Mouse (Mus musculus): ENCODE data around the gene Srebf1. TPM values are rescaled to one million over a fixed set of nuclear protein-coding genes. Genes with fewer than 3 reads are reported as not detected.

The Srebf1 gene
- total RNA-seq, 1 experiment from 2014 or later = 45.7 TPM

DNA sequence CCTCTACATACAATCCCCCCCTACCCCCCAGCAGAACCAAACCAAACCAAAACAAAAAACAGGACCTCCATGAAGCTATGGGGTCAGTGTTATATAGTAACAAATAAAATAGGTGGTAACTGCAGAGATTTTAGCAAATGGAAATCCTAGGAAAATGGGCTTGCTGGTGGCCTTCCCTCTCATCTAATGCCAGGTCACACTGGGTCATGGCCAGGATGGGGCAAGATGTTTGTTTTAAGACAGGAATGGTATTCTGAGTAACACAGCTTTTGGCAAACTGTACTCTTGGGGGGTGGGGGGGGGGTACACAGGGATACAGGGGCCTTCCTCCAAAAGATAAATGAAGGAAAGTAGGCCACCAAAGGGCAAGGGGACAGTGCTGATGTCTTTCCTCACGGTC, 59.8 kb downstream of the Srebf1 start:
- ATAC-seq (replicated peaks; ENCODE audit: insufficient number of reproducible peaks, low FRiP score, low TSS enrichment, poor library complexity, severe bottlenecking) = no peak

DNA sequence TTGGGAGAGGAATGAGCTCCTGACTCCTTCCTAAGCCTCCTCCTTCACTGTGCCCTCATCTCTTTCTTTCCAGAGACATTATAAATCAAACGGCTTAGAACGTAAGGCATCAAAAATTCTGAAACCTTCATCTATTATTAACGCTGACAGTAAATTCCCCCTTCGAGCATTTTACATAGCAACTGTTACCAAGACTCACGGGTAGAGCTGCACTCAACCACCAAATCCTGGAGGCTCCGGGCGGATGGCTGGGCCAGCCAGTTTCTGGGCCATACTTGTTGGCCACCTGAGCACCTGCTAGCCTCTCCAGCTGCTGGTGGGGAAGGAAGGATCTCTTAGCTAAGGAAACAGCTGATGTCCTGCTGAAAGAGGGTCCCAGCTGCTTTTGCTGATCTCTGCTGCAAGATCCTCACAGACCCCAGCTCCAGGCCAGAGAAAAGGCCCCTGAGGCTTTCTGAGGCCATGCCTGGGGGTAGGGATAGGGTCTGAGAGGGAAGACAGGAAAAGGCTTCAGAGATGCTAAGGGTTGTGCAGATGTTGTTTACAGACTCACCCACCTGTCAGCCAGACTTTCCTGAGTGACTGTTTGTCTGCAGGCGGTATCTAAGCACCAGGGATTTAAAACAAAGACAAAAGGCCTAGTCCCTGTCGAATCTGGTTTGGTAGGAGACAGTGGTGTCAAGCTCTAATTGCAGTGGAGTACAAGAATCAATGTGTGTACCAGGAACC, 61.1 kb downstream of the Srebf1 start:
- no peak for ATAC-seq (replicated peaks; ENCODE audit: insufficient number of reproducible peaks, low FRiP score, low TSS enrichment, poor library complexity, severe bottlenecking)

DNA sequence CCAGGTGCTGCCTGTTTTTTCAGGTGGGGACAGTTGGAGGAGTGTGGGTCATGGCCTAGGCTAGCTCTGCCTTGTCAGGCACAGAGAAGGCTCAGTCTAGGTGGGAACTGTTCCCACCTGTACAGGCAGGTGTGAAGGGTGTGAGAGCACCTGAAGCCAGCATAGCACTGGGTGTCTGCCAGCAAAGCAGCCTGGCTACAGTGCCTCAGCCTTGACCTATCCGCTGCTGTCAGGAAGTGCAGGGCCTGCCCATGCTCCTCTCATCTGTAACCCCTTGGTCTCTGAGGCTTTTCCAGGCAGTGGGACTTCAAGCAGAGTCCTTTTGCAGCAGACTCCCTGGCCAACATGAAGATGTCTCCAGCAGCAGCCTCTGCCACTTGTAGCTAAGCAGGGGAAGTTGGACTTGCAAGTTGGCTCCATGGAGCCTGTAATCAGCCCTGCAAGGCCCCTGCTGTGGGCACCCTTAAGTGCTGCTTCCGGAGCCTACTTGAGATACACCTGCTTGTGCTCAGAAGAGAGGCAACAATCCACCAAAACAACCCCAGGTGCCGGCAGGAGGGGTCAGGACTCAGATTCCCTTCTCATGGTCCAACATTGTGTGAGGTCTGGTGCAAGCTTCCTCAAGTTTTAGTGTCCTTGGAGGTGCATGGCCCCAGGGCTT, 61.8 kb downstream of the Srebf1 start:
- no peak for ATAC-seq (replicated peaks; ENCODE audit: insufficient number of reproducible peaks, low FRiP score, low TSS enrichment, poor library complexity, severe bottlenecking)

GRCm38 (mm10) chr11:60159955-60160354, 62.4 kb downstream of the Srebf1 start:
- no peak for ATAC-seq (replicated peaks; ENCODE audit: insufficient number of reproducible peaks, low FRiP score, low TSS enrichment, poor library complexity, severe bottlenecking)

- ATAC-seq (replicated peaks; ENCODE audit: insufficient number of reproducible peaks, low FRiP score, low TSS enrichment, poor library complexity, severe bottlenecking) = no peak
Observed at GRCm38 (mm10) chr11:60158271-60158670, 64.1 kb downstream of the Srebf1 start.

- no peak for ATAC-seq (replicated peaks; ENCODE audit: insufficient number of reproducible peaks, low FRiP score, low TSS enrichment, poor library complexity, severe bottlenecking)
Observed at GRCm38 (mm10) chr11:60155690-60156089, 66.7 kb downstream of the Srebf1 start.

DNA sequence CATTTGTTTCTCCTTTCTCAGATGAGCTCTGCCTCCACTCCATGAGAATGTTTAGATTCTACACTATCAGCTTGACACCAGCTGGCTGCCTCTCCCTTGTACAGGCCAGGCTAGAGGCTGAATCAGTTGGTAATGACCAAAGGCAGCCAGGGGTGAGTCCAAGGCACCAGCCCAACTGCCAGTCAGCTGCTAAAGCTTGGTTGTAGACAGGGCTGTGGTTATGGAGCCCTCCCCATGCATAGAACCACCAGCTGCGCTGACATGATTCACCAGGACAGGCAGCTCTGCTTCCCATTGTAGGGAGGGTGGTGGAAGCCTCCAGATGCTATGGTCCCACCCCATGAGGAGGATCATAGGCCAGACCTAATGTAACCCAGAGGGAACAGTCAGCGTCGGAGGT, 68.4 kb downstream of the Srebf1 start:
- ATAC-seq (replicated peaks; ENCODE audit: insufficient number of reproducible peaks, low FRiP score, low TSS enrichment, poor library complexity, severe bottlenecking) = no peak

DNA sequence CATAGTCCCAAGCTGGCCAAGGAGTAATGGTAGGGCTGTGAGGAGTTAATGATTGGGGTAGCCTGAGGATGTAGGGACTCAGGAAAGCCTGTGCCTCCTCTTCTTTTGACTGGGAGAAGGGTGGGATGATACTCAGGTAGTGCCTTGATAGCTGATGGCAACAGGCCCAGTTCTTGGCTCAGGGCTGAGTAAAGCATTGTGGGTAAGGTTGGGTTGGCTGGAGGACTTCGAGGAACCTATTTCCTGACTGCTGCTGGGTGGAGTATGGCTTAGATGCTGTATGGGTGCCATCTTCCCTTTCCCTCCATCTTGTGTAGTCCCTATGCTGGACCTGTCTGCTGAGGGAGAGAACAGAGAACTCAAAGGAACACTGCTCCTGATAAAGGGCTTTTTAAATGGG, 70.0 kb downstream of the Srebf1 start:
- no peak for ATAC-seq (replicated peaks; ENCODE audit: insufficient number of reproducible peaks, low FRiP score, low TSS enrichment, poor library complexity, severe bottlenecking)

- ATAC-seq (replicated peaks; ENCODE audit: insufficient number of reproducible peaks, low FRiP score, low TSS enrichment, poor library complexity, severe bottlenecking) = no peak
Observed at GRCm38 (mm10) chr11:60150677-60151076, 71.7 kb downstream of the Srebf1 start.

Other genes with a start within 250 kb of the Srebf1 start
- gene Pemt, start 176.1 kb downstream of the Srebf1 start, total RNA-seq (2017) = not detected in 3 replicates
- gene Rai1, start 117.6 kb downstream of the Srebf1 start, total RNA-seq (2017) = 4.6 to 18.1 TPM (median 10.3 TPM) in 3 replicates
- gene Tom1l2, start 130.3 kb upstream of the Srebf1 start, total RNA-seq (2017) = 4.2 to 14.6 TPM (median 9.3 TPM) in 3 replicates
- gene Drc3, start 130.7 kb upstream of the Srebf1 start, total RNA-seq (2017) = 0.39 TPM in 1 of 3 replicates, not detected in the others
- gene Gid4, start 194.6 kb upstream of the Srebf1 start, total RNA-seq (2017) = 8.1 to 14.6 TPM (median 11.8 TPM) in 3 replicates
- gene Atpaf2, start 195.9 kb upstream of the Srebf1 start, total RNA-seq (2017) = 27.7 to 54.4 TPM (median 42.7 TPM) in 3 replicates
- 29.6 to 43.7 TPM (median 35.4 TPM) in 3 replicates for gene Drg2, start 232.0 kb upstream of the Srebf1 start, total RNA-seq (2017)
- gene Myo15, start 246.8 kb upstream of the Srebf1 start, total RNA-seq (2017) = 0.10 TPM in 2 of 3 replicates, not detected in the other

Data from monocyte, adult 5-6 weeks (primary cell).